In the genomic region with DNA sequence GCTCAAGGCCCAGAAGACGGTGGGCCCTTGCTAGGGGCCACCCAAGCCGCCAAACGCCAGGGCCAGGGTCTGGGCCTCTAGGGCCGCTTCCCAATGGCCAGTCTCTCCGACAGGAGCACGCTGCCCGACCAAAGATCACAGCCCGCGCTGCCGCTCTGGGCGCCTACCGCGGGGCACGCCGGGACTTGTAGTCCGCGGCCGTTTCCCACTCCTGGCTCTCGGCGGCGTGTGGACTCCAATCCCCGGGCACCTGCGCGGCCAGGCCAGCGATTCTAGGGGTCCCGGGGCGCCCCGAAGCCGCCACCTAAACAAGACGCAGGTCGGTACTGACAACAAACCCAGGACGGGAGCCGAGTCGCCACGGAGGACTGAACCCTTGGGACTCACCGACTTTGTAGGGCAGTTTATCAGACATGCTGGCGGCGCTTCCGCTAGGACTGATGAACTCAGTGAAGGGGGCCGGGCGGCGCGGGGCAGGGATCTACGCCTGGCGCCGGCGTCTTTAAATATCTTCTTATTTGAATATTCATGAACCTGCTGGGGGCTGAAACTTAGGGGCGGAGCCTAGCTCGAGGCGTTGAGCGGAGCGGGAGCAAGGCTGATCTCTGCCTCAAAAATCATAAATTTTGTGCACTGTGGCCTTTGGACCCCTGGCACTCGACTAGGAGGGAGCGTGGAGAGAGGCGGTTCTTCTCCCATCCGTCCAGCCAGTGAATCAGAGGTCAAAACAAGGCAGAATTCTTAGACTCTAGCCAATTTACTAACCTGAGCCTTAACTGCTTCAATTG, we compare ENCODE assay signal across 8 mouse cellular contexts. TPM values are rescaled to one million over a fixed set of nuclear protein-coding genes. Genes with fewer than 3 reads are reported as not detected.
DNase-seq lines count a peak whose midpoint lies in the region; ATAC-seq lines count a peak whose summit lies in the region.

A gene (minus strand): TSS at position 520 of the 788 bp plus-strand sequence.

- peak within 1 kb of the TSS; percentile 79 for H3K4me3 ChIP-seq in hindbrain, embryonic 15.5 days

- no peaks in the 10 kb centered on the region for H3K36me3 ChIP-seq in hindbrain, embryonic 15.5 days

- WGBS in hindbrain, embryonic 15.5 days: under 1% methylated on average over 56 of the region's 56 CpGs

- peak within 1 kb of the TSS; percentile 60 for H3K9ac ChIP-seq in hindbrain, embryonic 15.5 days

- H3K27me3 ChIP-seq in hindbrain, embryonic 15.5 days: no peaks in the 10 kb centered on the region

- peak; percentile 93 for DNase-seq in R1 (ENCODE audit: low read depth, low spot score)
- peak; percentile 95 to 96 for DNase-seq in cerebellum, postnatal 25 days
- peak; percentile 91 to 94 for DNase-seq in frontal cortex, postnatal 36 days (ENCODE audit: low spot score in 2 of 2)
- peak; percentile 83 for DNase-seq in left cerebral cortex, adult 11 months (ENCODE audit: low spot score)
- peak; percentile 91 to 92 for DNase-seq in lung, postnatal 4 days
- DNase-seq in retina, postnatal 7 days (ENCODE audit: low read depth, low spot score): peak; percentile 71
- DNase-seq in urinary bladder, adult 2 months (ENCODE audit: low spot score): peak; percentile 85

- H3K27ac ChIP-seq in hindbrain, embryonic 15.5 days (replicated peaks): peak within 1 kb of the TSS; percentile 84

- no peaks in the 10 kb centered on the region for H3K9me3 ChIP-seq in hindbrain, embryonic 15.5 days

- H3K4me1 ChIP-seq in hindbrain, embryonic 15.5 days (replicated peaks): peaks cover 26% of the 10 kb centered on the region

- ATAC-seq in hindbrain, embryonic 15.5 days (ENCODE audit: low FRiP score, low read depth): peak; percentile 96

- peak within 1 kb of the TSS; percentile 65 for H3K4me2 ChIP-seq in hindbrain, embryonic 15.5 days

RNA-seq across cellular contexts. Expression of the gene that starts here (rescaled TPM):
- polyA plus RNA-seq in hindbrain, embryonic 15.5 days (2015; fragmentation: Nextera tagmentation; extraction: Ambion mirVana): 35.1 and 37.2 TPM in 2 replicates
- polyA plus RNA-seq in urinary bladder, adult 2 months (2012; rRNA removed): 42.3 and 47.9 TPM in 2 replicates

Comparison
In these comparisons a context has a peak if more than half of its experiments do, and no peak if none do; other contexts are left out.
1. Peak in every context shown above with its lines: DNase-seq, ATAC-seq, H3K4me3 ChIP-seq and H3K27ac ChIP-seq.